Mouse (Mus musculus): ENCODE measurements around the gene Zglp1.

GRCm38 (mm10) chr9:21022288-21022687 is 44.6 kb downstream of the Zglp1 start:
- TF ChIP-seq CTCF (IDR thresholded peaks at IDR 0.05; ENCODE audit: extremely low read depth, insufficient read length, insufficient replicate concordance, low read depth, low read length) (no peak), POLR2A (IDR thresholded peaks at IDR 0.05; ENCODE audit: low read depth, low read length) (no peak)
